Mouse (Mus musculus) left cerebral cortex, adult 11 months (tissue): ENCODE data around the gene Gm5678.

ENCODE experiments used
- DNase-seq: peaks from one replicate; pipeline ENCODE4 v3.0.0; 2022; ENCODE audit warnings: low spot score

The Gm5678 gene

DNA sequence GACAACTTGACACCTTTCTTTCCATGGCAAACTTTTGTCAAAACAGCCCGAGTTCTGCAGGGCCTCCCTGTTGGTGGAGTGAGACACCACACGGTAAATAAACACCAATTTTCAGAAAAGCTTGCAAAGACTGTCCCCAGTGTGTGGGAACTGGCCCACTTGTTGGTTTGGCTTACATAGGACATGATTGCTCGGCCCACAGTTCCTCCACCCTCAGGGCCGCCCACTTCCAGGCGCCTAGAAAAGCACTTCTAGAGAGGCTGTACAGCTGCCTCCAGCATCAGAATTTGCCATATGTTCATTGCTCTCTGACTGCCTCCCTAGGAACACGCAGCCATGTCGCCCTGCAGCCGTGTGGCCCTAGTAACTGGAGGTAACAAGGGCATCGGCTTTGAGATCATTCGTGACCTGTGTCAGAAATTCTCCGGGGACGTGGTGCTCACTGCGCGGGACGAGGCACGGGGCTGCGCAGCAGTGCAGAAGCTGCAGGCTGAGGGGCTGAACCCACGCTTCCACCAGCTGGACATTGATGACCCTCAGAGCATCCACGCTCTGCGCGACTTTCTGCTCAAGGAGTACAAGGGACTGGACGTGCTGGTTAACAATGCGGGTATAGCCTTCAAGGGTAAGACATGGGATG lies at the start of gene Gm5678:
TSS of gene Gm5678 (plus strand) at position 337 of the 640 bp plus-strand sequence.
- no peak for DNase-seq

DNA sequence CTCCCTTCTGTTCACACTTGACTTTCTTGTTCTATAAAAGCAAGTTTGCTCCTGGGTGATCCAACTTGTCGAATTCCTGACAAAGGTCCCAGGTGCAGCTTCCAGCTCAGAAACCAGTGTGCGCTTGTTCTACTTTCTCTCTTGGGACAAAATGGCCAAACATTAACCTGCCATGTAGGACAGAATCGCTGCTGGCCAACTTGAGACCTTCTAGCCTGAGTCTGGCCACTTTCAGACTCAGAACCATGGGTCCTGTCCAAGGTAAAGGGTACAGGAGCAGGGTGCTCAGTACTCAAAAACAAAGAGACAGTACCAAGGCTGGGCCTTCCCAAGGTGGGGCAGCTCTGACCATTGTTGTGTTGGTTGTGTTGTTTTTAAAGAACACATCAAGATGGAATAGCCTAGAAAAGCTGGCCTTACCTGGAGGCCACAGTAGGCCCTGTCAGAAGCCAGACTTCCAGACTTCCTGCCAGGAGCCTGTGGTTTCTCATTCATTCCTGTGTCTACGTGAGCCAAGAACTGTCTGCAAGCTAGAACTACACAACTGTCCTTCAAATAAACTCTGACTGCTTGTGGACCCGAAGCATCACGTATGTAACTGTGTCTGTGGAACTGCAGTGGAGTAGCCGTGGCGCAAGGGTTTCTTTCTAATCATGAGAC lies 49.4 kb upstream of the Gm5678 start:
- no peak for DNase-seq

DNA sequence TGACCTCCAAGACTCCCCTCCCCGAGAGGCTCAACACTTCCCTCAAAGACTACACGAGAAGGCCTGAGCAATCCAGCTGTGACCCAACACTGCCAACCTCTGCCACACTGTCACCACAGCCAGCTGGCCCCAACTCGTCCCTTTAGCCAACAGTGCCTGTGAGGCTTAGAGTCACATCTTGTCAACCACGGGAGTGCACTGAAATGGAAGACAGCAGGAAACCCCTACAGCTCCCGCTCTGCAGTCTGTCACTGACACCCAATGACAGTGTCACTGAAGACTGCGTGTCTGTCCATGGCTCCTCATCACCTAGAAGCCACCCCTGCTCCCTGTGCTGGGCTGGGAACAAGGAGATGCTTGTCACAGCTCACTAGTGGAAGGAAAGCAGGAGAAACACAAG lies 46.8 kb upstream of the Gm5678 start:
- DNase-seq: no peak

DNA sequence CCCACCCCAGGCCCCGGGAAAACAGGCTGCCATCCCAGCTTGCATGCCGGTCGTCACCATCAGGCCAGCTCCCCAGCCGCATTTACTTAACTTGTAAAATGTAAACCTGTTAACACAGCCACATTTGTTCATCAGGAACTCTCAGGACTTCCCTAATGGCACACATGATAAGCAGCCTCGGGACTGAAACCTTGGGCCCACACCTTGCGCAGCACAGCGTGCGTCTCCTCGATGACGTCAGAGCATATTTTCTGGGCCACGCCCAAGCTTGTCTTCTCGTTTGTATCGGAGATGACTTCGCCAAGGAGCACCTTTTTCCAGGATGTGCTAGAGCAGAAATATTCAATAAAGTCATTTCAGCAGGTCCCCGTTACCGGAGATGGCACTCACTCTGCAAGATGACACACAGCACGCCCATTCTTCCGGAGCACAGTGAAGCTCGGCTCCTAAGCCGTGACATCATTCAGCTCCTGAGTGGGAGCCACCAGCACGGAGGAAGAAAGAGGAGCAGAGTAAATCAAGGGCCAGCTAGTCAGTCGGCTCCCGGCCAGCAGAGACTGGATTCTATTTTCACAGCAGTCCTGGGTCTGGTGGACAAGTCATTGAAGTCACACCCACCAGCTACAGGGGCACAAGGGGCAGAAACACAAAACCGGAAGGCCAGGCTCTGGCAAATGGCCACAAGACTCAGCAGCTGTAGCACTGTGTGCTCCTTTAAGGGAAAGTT lies 42.8 kb upstream of the Gm5678 start:
- no peak for DNase-seq

DNA sequence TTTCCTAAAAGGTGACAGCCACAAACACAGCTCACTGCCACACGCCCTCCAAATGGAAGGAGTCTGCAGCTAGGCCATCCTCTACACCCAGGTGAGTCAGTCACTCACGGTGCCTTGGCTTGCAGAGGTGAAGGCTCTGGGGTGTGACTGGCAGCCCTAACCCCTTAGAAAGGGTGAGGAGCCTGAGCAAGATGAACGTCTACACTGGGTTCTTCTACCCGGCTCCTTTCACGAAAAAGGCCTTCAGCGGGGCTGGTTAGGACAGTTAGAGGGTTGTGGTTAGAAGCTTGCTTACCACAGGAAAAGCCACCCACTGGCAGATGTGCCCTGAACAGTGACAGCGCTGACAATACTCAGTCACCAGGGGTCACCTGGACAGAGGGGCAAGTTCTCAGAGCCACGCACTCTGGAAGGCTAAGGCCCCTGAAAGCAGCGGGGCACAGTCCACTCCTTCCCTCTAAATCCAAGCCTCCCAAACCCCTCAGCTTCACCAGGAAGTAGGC lies 42.1 kb upstream of the Gm5678 start:
- no peak for DNase-seq

DNA sequence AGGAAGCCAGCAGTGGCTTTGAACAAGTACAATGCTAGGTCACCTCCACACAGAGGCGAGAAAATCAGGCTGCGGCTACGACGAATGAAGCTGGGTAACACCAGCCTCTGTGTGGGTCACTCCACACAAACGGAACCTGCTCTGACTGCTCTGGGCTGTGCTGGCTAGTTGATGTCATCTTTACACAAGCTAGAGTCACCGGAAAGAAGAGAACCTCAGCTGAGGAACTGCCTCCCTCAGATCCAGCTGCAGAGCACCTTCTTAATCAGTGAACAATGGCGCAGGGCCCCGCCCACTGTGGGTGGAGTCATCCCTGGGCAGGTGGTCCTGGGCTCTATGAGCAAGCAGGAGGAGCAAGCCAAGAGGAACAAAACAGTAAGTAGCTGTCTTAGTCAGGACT lies 41.5 kb upstream of the Gm5678 start:
- DNase-seq: no peak

DNA sequence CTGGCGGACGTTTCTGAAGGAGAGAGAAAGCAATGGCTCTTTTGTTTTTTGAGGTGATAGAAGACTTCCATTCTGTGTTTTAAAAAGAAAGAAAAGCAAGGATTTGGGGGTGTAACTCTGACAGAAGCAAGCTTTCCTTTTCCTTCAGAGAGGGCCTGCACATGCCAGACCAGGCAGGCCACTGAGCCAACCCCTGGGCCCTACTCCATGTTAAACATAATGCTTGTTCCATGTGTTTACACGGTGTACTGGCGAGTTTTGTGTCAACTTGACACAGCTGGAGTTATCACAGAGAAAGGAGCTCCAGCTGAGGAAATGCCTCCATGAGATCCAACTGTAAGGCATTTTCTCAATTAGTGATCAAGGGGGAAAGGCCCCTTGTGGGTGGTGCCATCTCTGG lies 39.6 kb upstream of the Gm5678 start:
- DNase-seq: no peak

DNA sequence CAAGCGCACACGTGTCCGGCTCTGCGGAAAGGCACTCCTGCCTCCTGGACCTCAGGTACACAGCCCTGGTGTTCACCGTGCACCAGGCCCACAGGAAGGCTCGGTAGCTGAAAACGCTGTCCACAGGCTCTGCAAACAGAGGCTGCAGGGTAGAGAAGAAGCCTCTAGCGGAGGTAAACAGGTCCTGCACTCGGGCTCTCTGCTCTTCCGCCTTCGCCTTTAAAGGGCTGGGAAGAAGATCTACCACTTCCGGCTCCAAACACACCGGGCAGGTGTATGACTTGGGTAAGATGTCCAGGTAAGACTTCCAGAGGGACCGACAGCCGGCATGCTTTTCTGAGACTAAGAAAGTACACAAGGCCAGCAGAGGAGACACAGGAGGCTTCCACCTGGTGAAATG lies 37.0 kb upstream of the Gm5678 start:
- DNase-seq: no peak

DNA sequence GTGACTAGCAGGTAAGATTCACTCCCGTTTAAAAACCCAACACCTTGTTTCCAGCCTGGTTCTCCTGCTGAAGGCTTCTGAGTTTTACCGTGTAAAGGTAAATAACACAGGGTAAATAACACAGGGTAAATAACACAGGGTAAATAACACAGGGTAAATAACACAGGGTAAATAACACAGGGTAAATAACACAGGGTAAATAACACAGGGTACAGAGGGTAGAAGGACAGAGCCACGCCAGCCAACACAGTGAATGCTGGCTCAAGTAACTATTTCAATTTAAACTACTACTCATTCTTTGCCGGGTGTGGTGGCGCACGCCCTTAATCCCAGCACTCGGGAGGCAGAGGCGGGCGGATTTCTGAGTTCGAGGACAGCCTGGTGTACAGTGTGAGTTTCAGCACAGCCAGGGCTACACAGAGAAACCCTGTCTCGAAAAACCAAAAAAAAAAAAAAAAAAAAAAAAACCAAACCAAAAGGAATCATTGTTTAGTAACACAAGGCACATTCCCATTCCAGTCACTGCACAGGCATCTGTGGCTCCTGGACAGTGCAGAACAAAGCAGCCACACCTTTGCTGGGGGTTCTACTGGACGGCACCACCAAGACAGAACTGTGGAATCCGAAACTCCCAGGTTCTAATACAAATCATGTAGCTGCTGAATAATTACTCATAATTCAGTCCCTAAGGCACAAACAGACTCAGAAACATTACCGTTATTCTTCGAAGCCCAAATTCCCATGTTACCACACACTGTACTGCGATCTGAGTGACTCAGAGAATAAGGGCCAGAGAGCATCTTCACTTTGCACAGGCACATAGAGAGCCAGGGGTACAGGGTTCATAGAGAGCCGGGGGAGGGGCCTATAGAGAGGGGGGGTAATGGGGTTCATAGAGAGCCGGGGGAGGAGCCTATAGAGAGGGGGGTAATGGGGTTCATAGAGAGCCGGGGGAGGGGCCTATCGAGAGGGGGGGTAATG lies 36.2 kb upstream of the Gm5678 start:
- no peak for DNase-seq

DNA sequence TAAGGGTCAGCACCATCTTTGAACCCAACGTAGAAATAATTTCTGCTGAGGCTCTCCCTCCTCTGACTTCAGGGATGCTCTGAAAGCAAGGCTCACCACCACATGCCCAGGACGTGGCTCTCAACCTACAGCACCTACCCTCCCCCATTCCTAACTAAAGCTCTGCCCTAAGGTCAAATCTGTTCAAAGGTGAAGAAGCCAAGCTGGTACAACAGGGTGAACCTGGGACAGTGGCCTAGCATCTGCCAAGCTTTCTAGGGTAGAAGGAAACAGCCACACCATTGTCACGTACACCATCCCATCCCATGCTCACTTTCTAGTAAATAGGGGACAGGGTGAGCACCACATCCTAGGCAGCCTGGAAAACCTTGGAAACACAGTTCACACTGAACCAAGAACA lies 35.2 kb upstream of the Gm5678 start:
- DNase-seq: no peak

DNA sequence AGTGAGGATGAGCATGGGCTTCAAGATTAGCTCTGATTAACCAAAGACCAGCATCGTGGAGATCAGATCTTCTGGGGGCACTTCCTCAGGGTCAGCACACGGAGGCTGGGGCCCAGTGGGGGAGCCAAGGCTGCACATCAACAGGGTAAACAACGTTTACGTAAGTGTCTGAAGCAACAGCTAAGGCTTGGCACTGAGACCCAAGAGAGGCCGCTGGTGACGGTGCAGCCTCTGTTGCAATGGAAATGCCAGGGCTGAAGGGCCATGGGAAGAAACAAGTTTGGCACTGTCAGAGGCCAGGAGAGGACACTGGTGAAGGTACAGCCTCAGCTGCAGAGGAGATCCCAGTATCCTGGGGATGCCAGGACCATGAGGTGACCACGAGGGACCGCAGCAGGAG lies 34.5 kb upstream of the Gm5678 start:
- DNase-seq: no peak

DNA sequence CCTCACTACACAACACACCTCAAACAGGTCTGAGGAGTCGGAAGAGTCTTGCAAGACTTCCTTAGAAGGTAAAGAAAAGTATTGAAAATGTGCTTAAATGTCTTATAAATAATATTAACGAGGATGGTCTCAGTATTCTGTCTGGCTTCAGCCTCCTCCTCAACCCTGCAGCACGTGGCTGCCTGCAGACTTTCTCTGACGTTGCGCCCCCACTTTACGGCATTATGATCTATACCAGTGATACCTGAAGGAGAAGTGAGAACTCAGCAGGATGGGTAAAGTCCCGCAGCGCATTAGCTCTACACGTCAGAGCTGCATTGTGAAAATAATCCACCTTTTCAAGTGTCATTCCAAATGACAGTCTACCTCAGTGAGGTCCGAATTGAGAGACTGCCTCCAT lies 33.4 kb upstream of the Gm5678 start:
- no peak for DNase-seq

DNA sequence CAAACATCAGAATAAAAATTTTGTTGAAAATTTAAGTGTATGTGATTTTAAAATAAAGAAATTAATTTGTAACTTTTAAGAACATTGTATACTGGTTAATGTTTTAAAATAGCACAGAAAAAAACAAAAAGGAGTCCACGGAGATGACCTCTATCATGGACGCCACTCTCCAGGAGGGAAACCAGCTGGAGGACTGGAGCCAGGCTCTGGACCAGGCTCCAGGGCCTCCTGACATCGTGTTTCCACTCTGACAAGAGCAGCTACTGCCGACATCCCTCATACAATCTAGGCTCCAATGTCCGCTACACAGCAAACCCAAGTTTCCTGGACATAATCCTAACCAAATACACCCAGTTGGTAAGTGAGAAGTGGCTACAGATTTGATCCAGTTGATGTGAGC lies 32.1 kb upstream of the Gm5678 start:
- no peak for DNase-seq

DNA sequence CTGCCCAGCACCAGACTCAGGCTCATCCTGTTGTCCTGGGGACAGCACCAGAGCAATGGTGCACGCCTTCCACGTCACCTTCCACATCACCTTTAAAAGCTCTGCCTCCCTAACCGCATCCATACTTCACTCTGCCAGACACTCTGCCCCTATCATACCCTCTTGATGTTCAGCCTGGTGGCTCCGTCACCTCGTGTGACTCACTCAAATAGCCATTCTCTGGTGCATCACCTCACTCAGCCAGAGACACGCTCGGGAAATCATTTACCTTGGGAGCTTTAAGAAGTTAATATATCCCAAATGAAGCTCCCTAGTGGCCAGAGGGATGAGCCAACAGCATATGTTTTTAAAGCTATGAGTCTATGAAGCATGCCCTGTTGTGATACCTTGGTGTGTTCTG lies 31.1 kb upstream of the Gm5678 start:
- no peak for DNase-seq

DNA sequence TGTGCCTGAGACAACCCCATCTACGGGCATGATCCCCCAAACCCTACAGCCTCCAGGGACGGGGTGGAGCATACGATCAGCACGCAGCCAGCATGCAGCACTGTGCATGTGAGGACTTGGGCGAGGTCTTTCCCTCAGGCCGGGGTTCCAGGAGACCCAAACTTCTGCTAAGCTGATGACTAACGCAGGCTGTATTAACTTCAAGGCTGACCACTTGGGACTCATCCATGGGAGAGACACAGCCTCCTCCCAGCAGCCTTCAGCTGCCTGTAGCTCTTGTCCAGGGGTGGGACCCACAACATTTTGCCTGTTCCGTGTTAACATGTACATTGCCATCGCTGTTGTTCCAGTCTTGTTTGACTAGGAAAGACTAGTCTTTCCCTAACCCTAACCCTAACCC lies 30.3 kb upstream of the Gm5678 start:
- DNase-seq: no peak

DNA sequence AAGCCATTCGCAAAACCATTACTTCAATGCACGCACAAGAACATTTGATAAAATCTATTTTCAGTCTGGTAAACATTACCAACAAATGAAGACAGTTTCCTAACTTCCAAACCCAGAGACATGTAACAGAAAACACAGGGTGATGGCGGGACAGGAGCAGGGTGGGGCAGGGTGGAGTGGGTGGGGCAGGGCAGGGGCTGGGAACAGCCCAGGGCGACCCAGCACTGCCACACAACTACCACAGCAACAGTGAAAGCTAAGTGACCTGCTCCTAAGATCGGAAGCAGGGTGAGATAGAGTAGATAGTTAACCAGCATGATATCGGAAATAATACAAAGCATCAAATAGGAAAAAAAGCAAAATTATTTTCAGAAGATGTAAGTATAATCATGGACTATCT lies 28.4 kb upstream of the Gm5678 start:
- no peak for DNase-seq

DNA sequence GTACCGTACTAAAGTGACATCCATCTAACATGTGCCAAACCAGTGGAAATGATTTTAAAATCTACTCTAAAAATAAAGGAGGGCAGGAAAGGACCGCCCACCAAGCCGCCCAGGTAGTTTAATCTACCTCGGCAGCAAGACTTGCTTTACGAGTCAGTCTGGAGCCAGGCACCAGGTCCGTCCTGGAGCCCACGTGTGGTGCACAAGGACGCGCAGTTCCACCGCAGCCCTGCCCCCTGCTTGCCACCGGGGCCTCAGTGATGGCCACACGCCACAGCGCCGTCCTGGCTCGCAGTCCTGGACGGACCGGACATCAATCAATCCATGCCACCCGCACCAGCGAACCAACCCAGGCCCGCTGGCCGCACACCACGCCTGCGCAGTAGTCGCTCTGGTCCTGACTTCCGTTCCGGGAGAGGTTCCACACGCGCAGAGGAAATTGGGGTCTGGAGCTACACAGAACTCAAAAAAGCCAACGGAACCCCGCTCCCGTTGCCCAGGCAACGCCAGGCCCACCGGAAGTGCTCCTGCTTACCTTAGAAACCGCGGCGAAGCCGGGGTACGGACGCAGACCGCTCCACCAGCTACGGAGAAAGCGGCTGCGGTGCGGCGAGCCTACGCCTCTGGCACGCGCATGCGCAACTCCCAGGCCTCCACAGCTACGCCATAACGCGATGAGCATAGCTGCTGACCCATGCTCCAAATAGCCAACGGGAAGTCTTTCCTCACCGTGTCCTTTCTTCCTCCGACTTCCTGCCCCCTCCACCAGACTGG lies 24.3 kb upstream of the Gm5678 start, which contains the start of gene Setd4:
TSS of gene Setd4 (minus strand) at position 625 of the 774 bp plus-strand sequence.
- DNase-seq: peak; percentile 91

DNA sequence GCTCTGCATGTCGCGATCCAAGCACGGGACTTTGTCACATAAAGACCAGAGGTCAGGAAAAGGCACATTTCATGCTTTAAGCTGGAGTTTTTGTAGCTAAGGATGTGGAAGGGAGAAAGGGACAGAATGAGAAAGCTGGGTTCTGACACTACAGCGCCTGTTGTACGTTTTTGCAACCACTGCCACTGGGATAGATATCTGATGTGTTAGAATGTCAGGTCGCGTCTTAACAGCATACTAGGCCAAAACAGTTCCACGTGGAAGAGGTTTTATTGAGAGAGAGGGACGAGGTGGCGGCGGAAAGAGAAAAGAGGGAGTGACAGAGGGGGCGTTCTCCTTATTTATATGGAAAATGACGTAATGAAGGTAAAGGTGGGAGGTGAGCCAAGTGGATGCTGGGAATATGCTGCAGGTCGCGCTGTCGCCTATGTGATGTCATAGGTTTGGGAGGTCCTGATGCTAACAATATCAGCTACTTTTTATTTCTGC lies 23.4 kb upstream of the Gm5678 start:
- DNase-seq: peak; percentile 59

DNA sequence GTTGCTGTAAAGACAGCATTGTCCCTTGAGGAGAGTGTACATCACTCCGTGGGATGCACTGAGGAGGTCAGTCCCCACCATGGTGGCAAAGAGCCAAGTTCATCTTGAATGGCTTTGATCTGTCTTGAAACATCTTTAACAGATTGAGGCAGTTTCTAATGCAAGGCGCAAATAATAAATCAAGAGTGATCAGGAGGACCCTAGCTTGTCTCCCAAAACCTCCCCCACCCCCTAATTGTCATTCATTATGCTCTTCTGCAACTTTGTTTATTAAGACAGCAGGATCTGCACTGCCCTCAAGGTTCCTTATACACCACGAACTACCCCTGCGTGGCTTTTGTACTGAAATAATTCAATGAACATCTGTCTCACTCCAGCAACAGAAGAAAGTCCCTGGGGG lies 22.3 kb upstream of the Gm5678 start, which contains the start of gene Cbr1:
TSS of gene Cbr1 (plus strand) at position 301 of the 400 bp plus-strand sequence.
- no peak for DNase-seq

DNA sequence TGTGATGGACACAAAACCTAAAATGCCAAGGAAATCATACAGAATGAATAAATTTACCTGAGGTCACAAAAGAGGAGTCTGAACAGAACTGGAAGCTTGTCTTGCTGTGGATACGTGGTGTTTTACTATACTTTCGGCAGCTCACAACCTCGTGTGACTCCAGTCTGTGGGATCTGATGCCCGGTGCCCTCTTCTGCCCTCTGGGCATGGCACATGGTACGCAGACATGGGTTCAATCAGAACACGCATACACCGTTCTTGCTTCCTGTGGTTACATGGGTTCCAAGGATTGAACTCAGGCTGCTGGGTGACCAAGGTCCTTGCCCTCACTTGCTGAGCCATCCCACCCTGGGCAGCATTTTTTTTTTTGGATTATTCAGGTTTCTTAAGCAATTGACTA lies 21.8 kb upstream of the Gm5678 start:
- no peak for DNase-seq

DNA sequence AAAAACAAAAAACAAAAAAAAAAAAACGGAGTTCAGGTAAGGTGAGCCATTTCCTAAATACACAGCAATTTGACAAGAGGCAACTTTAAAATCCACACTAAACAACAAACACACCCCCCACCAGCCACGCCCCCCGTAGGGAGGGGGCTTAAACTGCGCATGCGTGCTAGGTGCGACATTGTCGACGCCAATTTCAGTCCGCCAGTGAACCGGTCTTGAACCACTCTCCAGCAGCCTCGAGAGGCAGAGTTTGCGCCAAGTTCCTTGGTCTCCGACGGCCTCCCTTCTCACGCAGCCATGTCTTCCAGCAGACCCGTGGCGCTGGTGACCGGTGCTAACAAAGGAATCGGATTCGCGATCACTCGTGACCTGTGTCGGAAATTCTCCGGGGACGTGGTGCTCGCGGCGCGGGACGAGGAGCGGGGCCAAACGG lies 20.2 kb upstream of the Gm5678 start:
- DNase-seq: peak; percentile 68
